Mouse (Mus musculus): ENCODE results near the gene Wdr86. TPM values are rescaled to one million over a fixed set of nuclear protein-coding genes. Genes with fewer than 3 reads are reported as not detected.
A peak's percentile ranks its signal among the peaks of the same experiment; 100 is the strongest.

Wdr86 gene
- polyA plus RNA-seq, 1 experiment = 6.2 TPM

DNA sequence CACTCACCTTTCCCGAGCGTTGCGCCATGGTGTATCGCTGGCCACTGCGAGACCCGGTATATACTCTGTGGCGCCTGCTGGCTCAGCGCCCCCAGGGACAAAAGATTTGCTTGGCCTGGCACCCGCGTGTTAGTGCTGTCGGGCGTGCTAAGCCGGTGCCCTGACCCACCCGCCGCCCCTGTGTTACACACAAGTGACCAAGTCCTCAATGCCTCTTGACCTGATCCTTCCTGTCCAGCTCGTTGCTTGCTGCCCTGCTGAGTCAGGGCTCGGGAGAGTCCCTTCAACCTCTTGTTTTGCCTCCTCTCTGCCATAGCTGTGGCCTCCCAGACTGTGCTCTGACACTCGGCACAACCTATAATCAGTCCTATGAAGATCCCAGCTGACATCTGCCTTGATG is 27.3 kb upstream of the Wdr86 start, which contains the start of gene Crygn:
Crygn (minus strand) TSS at position 193 of the 400 bp plus-strand sequence.
- no peaks in the 10 kb centered on the region for H3K4me1 ChIP-seq (ENCODE audit: control insufficient read depth, insufficient read depth, insufficient read length)
- 84% methylated on average over 18 of the region's 18 CpGs for WGBS

DNA sequence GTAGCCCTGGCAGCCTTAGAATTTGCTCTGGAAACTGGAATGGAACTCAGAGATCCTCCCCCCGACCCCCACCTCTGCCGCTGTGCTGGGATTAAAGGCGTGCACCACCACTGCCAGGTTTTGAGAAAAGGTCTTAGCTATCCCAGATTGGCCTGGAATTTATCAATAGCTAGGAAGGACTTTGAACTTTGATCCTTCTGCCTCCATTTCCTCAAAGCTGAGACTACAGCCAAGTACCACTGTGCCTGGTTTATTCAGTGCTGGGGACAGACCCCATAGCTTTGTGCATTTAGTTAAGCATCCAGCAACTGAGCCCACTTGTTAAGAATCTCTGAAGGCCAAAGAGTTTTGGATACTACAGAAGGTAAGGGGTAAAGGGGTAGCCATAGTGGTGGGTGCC is 26.4 kb upstream of the Wdr86 start:
- no peak for DNase-seq (ENCODE audit: low read depth in 1 of 2, low spot score in 2 of 2)
- no peaks in the 10 kb centered on the region for H3K27me3 ChIP-seq (ENCODE audit: control insufficient read depth, insufficient read depth, low read length)
- no peaks in the 10 kb centered on the region for H3K36me3 ChIP-seq (ENCODE audit: control insufficient read depth, insufficient read depth, low read length)
- H3K27ac ChIP-seq (ENCODE audit: insufficient read depth, low read length) = no peak overlapping the region
- peaks cover 4% of the 10 kb centered on the region; the same call in 1 of the 2 replicates for H3K4me1 ChIP-seq (ENCODE audit: control insufficient read depth, insufficient read depth, insufficient read length)
- TF ChIP-seq POLR2A (IDR thresholded peaks at IDR 0.05; ENCODE audit: low read depth, low read length) = no peak
- TF ChIP-seq CTCF (IDR thresholded peaks at IDR 0.05; ENCODE audit: extremely low read depth, insufficient read depth, insufficient read length, insufficient replicate concordance) = no peak
- WGBS = 86% methylated on average over 3 of the region's 3 CpGs
- H3K4me3 ChIP-seq (ENCODE audit: extremely low read depth, insufficient read depth, insufficient read length) = no peak overlapping the region

More for the DNA sequence above, 27.3 kb upstream of the Wdr86 start, which contains the start of gene Crygn:
- no peak for DNase-seq (ENCODE audit: low read depth in 1 of 2, low spot score in 2 of 2)
- no peaks in the 10 kb centered on the region for H3K27me3 ChIP-seq (ENCODE audit: control insufficient read depth, insufficient read depth, low read length)
- no peak for TF ChIP-seq CTCF (IDR thresholded peaks at IDR 0.05; ENCODE audit: extremely low read depth, insufficient read depth, insufficient read length, insufficient replicate concordance)
- TF ChIP-seq POLR2A (IDR thresholded peaks at IDR 0.05; ENCODE audit: low read depth, low read length) = no peak
- H3K4me3 ChIP-seq (ENCODE audit: extremely low read depth, insufficient read depth, insufficient read length) = no peak within 1 kb of the TSS
- H3K36me3 ChIP-seq (ENCODE audit: control insufficient read depth, insufficient read depth, low read length) = no peaks in the 10 kb centered on the region
- H3K27ac ChIP-seq (ENCODE audit: insufficient read depth, low read length) = no peak within 1 kb of the TSS

DNA sequence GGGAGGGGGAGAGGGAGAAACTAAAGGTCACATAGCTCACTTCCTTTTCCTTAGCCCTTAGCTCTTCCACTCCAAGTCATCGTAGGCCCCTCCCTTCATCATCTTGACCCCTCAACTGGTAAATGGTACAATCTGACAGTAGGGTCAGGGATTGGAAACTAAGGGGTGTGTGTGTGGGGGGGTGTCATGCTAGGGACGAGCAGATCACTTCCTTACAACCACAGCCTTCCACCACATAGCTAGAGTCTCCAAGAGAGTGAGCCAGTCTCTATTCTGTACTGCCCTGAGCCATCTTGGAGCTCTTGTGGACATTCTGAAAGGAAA is 21.6 kb upstream of the Wdr86 start:
- DNase-seq (ENCODE audit: low read depth in 1 of 2, low spot score in 2 of 2) = no peak
- Histone ChIP-seq H3K36me3 (ENCODE audit: control insufficient read depth, insufficient read depth, low read length) (no peaks in the 10 kb centered on the region), H3K4me3 (ENCODE audit: extremely low read depth, insufficient read depth, insufficient read length) (no peak overlapping the region; the same call in 1 of the 2 replicates), H3K27ac (ENCODE audit: insufficient read depth, low read length) (0 out of 2 replicates have a peak overlapping the region, but pooled peaks have one; percentile 7), H3K27me3 (ENCODE audit: control insufficient read depth, insufficient read depth, low read length) (no peaks in the 10 kb centered on the region), H3K4me1 (ENCODE audit: control insufficient read depth, insufficient read depth, insufficient read length) (peaks cover 12% of the 10 kb centered on the region; the same call in 1 of the 2 replicates)
- no peak for TF ChIP-seq CTCF (IDR thresholded peaks at IDR 0.05; ENCODE audit: extremely low read depth, insufficient read depth, insufficient read length, insufficient replicate concordance)
- no peak for TF ChIP-seq POLR2A (IDR thresholded peaks at IDR 0.05; ENCODE audit: low read depth, low read length)
- WGBS = 4% methylated on average over 2 of the region's 2 CpGs

DNA sequence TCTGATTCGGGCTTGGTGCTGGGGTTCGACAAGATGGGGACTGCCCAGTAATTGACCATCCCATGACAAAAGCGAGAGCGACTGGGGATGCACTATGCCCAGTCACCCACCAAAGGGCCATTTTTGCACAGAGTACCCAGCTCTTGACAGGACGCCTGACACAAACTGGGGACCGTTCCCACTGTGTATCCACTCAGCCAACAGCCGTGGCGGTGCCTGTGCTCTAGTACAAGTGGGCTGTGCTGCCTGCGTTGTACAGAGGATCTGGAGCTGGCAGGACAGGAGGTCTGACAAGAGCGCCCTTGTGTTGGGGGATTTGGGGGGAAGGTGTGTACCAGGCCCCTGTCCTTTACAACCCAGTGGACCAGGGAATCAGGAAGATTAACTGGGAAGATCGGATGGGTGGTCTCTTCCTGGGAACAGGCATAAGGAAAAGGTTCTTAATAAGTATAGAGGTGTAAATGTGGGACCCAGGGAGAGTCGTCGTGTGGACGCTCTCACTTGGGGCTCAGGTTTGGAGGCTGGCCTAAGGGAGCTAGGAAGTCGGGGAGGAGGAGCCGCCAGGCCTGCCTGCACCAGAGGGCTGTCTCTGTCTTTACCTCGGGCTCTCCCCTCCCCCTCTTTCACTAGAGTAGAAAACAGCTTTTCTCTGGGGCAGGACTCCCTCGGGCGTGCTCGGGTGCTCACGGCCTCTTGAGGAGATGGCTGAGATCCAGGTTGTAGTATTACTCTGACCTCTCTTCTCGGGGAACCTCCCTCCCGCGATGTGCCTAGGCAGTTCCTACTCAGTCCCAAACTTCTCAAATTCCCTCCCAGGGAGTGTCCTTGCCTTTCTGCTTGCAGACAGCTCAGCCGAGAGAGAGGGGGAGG is 21.0 kb upstream of the Wdr86 start:
- H3K4me1 ChIP-seq (ENCODE audit: control insufficient read depth, insufficient read depth, insufficient read length) = peaks cover 12% of the 10 kb centered on the region; the same call in 1 of the 2 replicates
- no peaks in the 10 kb centered on the region for H3K36me3 ChIP-seq (ENCODE audit: control insufficient read depth, insufficient read depth, low read length)
- no peak for TF ChIP-seq POLR2A (IDR thresholded peaks at IDR 0.05; ENCODE audit: low read depth, low read length)
- no peak for TF ChIP-seq CTCF (IDR thresholded peaks at IDR 0.05; ENCODE audit: extremely low read depth, insufficient read depth, insufficient read length, insufficient replicate concordance)
- 5% methylated on average over 25 of the region's 25 CpGs for WGBS
- H3K4me3 ChIP-seq (ENCODE audit: extremely low read depth, insufficient read depth, insufficient read length) = peak overlapping the region; percentile 84
- DNase-seq (ENCODE audit: low read depth in 1 of 2, low spot score in 2 of 2) = peak in 1 of 2 experiments; percentile 39
- no peaks in the 10 kb centered on the region for H3K27me3 ChIP-seq (ENCODE audit: control insufficient read depth, insufficient read depth, low read length)
- H3K27ac ChIP-seq (ENCODE audit: insufficient read depth, low read length) = peak overlapping the region; percentile 95

DNA sequence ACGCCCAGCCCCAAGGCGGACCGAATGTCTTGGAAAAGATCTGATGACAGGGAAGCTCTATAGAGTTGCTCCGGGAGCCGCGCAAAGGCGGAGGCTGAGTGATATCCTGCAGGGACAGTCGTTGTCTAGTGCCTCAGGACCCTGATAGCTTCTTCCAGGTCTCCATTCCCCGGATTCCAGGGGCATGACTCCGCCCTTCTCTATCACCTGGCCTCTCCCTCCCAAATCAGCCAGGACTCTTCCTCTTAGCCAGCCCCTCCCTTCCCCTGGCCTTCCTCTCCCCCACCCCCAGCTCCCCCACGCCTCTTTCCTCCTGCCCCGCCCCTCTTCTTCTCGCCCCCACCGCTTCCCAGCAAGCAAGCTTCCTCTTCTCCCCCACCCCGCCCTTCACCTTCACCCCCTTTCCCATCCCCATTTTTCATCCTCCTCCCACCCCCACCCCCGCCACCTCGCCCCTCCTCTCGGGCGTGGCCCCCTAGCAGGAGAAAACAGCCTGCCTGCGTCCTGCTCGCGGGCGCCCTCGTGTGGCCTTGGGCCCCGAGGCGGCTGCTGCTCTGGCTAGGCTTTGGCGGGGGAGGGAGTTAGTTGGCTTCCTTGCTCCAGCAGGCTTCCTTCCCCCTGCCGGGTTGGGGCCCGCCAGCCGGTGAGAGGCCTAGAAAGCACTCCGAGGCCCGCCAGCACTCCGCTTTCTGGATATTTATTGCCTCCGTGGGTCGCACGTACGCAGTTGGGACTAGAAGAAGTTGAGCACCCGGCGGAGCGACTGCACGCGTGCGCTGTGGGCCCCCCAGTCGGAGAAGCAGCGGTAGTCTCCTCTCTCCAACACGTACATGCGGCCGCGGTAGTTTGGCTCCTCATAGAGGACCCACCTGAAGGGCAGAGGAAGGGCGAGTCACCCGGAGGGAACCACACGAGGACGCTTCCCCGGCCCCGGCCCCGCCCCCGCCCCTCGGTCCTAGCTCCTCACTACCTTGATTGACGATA is 20.1 kb upstream of the Wdr86 start:
- 8% methylated on average over 53 of the region's 59 CpGs for WGBS
- no peaks in the 10 kb centered on the region for H3K36me3 ChIP-seq (ENCODE audit: control insufficient read depth, insufficient read depth, low read length)
- peak; percentile 69 to 78 for DNase-seq (ENCODE audit: low read depth in 1 of 2, low spot score in 2 of 2)
- H3K27me3 ChIP-seq (ENCODE audit: control insufficient read depth, insufficient read depth, low read length) = no peaks in the 10 kb centered on the region
- peaks cover 12% of the 10 kb centered on the region; the same call in 1 of the 2 replicates for H3K4me1 ChIP-seq (ENCODE audit: control insufficient read depth, insufficient read depth, insufficient read length)
- H3K4me3 ChIP-seq (ENCODE audit: extremely low read depth, insufficient read depth, insufficient read length) = peak overlapping the region; percentile 84
- TF ChIP-seq POLR2A (IDR thresholded peaks at IDR 0.05; ENCODE audit: low read depth, low read length) (peak; percentile 34; the same call in 1 of the 2 replicates), CTCF (IDR thresholded peaks at IDR 0.05; ENCODE audit: extremely low read depth, insufficient read depth, insufficient read length, insufficient replicate concordance) (peak; percentile 96)
- peak overlapping the region; percentile 95 for H3K27ac ChIP-seq (ENCODE audit: insufficient read depth, low read length)

DNA sequence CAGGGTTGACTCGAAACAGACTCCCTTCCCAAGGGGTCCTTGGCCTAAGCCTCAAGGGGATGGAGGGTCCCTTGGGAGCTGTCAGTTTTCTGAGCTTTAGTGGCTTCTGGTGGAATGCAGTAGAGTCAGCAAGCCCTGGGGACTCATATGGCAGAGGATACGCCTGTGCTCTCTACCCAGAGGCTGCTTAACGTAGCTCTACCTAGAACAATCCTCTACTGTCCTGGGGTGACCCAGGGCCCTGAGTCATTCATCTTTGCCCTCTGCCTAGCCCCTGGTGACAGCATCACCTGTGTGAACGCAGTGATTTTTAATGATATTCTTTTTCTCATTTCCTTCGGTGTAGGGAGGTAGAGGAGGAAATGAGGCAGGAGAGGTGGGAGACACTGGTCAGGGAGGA is 19.2 kb upstream of the Wdr86 start:
- no peaks in the 10 kb centered on the region for H3K36me3 ChIP-seq (ENCODE audit: control insufficient read depth, insufficient read depth, low read length)
- H3K4me3 ChIP-seq (ENCODE audit: extremely low read depth, insufficient read depth, insufficient read length) = no peak overlapping the region
- DNase-seq (ENCODE audit: low read depth in 1 of 2, low spot score in 2 of 2) = no peak
- WGBS = 57% methylated on average over 5 of the region's 5 CpGs
- no peaks in the 10 kb centered on the region for H3K27me3 ChIP-seq (ENCODE audit: control insufficient read depth, insufficient read depth, low read length)
- H3K4me1 ChIP-seq (ENCODE audit: control insufficient read depth, insufficient read depth, insufficient read length) = peaks cover 12% of the 10 kb centered on the region; the same call in 1 of the 2 replicates
- H3K27ac ChIP-seq (ENCODE audit: insufficient read depth, low read length) = 0 out of 2 replicates have a peak overlapping the region, but pooled peaks have one; percentile 3
- TF ChIP-seq POLR2A (IDR thresholded peaks at IDR 0.05; ENCODE audit: low read depth, low read length) (no peak), CTCF (IDR thresholded peaks at IDR 0.05; ENCODE audit: extremely low read depth, insufficient read depth, insufficient read length, insufficient replicate concordance) (no peak)

All from spleen, adult 2 months (tissue).